Mouse (Mus musculus): ENCODE measurements around the gene Camk2b.

DNA sequence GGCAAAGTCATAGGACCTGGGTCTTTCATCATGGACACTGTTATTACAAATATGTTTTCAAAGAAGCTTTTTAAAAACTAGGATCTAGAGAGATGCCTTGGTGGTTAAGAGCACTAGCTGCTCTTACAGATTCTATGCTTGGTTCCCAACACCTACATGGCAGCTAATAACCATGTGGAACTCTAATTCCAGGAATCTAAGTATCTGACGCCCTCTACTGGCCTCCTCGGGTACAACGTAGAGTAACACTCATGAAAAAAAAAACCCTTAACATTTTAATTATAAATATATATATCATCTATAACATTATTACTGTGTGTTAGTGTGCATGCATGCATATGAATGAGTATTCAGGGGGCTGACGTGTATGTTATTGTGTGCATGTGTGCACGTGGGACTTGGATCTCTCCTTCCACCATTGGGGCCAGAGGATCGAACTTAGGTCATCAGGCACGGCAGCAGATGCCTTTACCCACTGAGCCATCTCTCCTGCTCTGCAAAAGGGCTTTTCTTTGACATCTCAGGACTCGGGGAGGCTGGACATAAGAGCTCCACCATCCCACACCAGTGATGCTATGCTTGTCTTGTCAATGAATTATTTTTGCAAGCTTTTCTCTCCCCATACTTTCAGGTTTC lies 112.9 kb downstream of the Camk2b start:
- TF ChIP-seq CTCF (IDR thresholded peaks at IDR 0.05; ENCODE audit: low read depth): peak; percentile 68
- TF ChIP-seq EP300 (IDR thresholded peaks at IDR 0.05; ENCODE audit: low read depth): no peak
